Mouse (Mus musculus): ENCODE data around the gene Pcbp3.

DNA sequence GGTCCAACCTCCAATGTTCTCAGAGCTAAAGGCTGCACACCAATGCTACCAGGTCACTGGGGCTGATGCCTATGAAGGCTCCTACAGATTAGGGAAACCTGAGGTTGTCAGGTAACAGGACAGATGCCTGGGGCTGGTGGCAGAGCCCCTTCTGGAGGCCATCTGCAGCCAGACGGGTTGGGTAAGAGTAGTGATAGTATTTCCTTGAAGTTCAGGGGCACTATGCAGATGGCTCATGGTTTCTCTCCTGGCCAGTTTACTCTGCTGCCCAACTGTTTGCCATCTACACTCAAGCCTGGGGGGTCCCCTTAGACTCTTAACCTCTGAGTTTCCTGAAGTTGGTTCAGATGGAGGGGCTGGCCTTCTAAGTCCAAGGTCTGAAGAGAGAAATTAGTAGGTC is 195.5 kb downstream of the Pcbp3 start:
- TF ChIP-seq CTCF (IDR thresholded peaks at IDR 0.05; ENCODE audit: extremely low read depth, insufficient read length, insufficient replicate concordance, low read depth, low read length) (no peak), POLR2A (IDR thresholded peaks at IDR 0.05; ENCODE audit: low read depth, low read length) (no peak)
